Mouse (Mus musculus) layer of hippocampus, postnatal 25 days (tissue): ENCODE measurements around the gene Zbtb22. TPM values are rescaled to one million over a fixed set of nuclear protein-coding genes. Genes with fewer than 3 reads are reported as not detected.
A peak's percentile ranks its signal among the peaks of the same experiment; 100 is the strongest.
"Not testable (repeated sequence)": the region's sequence is repeated elsewhere in the genome, so short reads cannot be mapped to it uniquely, and the experiment has no call there.

Experiments used
- DNase-seq, 2 experiments: peaks; one replicate each; pipeline ENCODE4 v3.0.0; 2022; ENCODE audit warnings: mixed read lengths in 2 of 2, low spot score in 1 of 2; ENCODE audit errors: extremely low spot score in 1 of 2
- total RNA-seq, 2 experiments: library from RNA; stranded (reverse); gene quantifications; 2 replicates each; pipeline ENCODE4 v1.2.3; 2021

The Zbtb22 gene
- total RNA-seq, 2 experiments from 2014 or later = 27.7 to 29.6 TPM

- not testable (repeated sequence) for DNase-seq
Measured at GRCm38 (mm10) chr17:33903911-33904651, 11.6 kb upstream of the Zbtb22 start.

- not testable (repeated sequence) for DNase-seq
Measured at GRCm38 (mm10) chr17:33904835-33905234, 10.9 kb upstream of the Zbtb22 start, which contains the start of gene Platr17. Platr17 (plus strand) TSS chr17:33905135.

GRCm38 (mm10) chr17:33908331-33909076, 7.2 kb upstream of the Zbtb22 start:
- DNase-seq = peak; percentile 36 to 48

GRCm38 (mm10) chr17:33909077-33909868, 6.4 kb upstream of the Zbtb22 start, which contains the start of gene Daxx:
Daxx (plus strand) TSS chr17:33909414.
- DNase-seq = peak; percentile 91 to 96

- DNase-seq = no peak
Measured at GRCm38 (mm10) chr17:33909869-33910250, 5.8 kb upstream of the Zbtb22 start.

- DNase-seq = no peak
Measured at GRCm38 (mm10) chr17:33910346-33911051, 5.2 kb upstream of the Zbtb22 start.

GRCm38 (mm10) chr17:33911052-33911812, 4.5 kb upstream of the Zbtb22 start:
- no peak for DNase-seq

- no peak for DNase-seq
Measured at GRCm38 (mm10) chr17:33911813-33912414, 3.8 kb upstream of the Zbtb22 start.

GRCm38 (mm10) chr17:33913264-33913663, 2.4 kb upstream of the Zbtb22 start:
- no peak for DNase-seq

- no peak for DNase-seq
Measured at GRCm38 (mm10) chr17:33913905-33914304, 1.8 kb upstream of the Zbtb22 start.

- no peak for DNase-seq
Measured at GRCm38 (mm10) chr17:33914969-33915391, 724 bp upstream of the Zbtb22 start.

GRCm38 (mm10) chr17:33916294-33916693, 590 bp downstream of the Zbtb22 start:
- no peak for DNase-seq

GRCm38 (mm10) chr17:33916847-33917655, 1.3 kb downstream of the Zbtb22 start:
- DNase-seq = no peak

- DNase-seq = no peak
Measured at GRCm38 (mm10) chr17:33917656-33918292, 2.1 kb downstream of the Zbtb22 start.

GRCm38 (mm10) chr17:33918293-33919203, 2.8 kb downstream of the Zbtb22 start:
- DNase-seq = no peak
